Mouse (Mus musculus) splenic B cell, adult 2 months (primary cell): ENCODE results near the gene Zfp365.

Experiments used
- DNase-seq: peaks from one replicate; pipeline ENCODE4 v3.0.0-alpha.2; 2011; ENCODE audit warnings: low read depth, low spot score
- H3K27me3 ChIP-seq: 2 replicates; pipeline ENCODE4 v1.6.1; 2012; ENCODE audit warnings: mild to moderate bottlenecking, low read length, moderate library complexity, mixed read lengths; ENCODE audit not compliant: control insufficient read depth, poor library complexity, insufficient read depth, severe bottlenecking
- H3K36me3 ChIP-seq: 2 replicates; pipeline ENCODE4 v1.6.1; 2012; ENCODE audit warnings: mild to moderate bottlenecking, low read length, moderate library complexity, mixed read lengths; ENCODE audit not compliant: control insufficient read depth, poor library complexity, insufficient read depth, severe bottlenecking

Zfp365 gene

GRCm38 (mm10) chr10:67912337-67912776 is at the start of gene Zfp365:
Gene Zfp365 (minus strand): TSS chr10:67912662.
- Histone ChIP-seq H3K36me3 (no peaks in the 10 kb centered on the region), H3K27me3 (no peaks in the 10 kb centered on the region)
- peak; percentile 34 for DNase-seq

- H3K36me3 ChIP-seq, result no peaks in the 10 kb centered on the region
- no peak for DNase-seq
- H3K27me3 ChIP-seq, result no peaks in the 10 kb centered on the region
These were observed 47.5 kb upstream of the Zfp365 start for GRCm38 (mm10) chr10:67959982-67960381.

GRCm38 (mm10) chr10:67955982-67956381 is 43.5 kb upstream of the Zfp365 start:
- no peak for DNase-seq

GRCm38 (mm10) chr10:67951690-67952089 is 39.2 kb upstream of the Zfp365 start:
- Histone ChIP-seq H3K27me3 (no peaks in the 10 kb centered on the region), H3K36me3 (no peaks in the 10 kb centered on the region)
- no peak for DNase-seq

More at GRCm38 (mm10) chr10:67955982-67956381, 43.5 kb upstream of the Zfp365 start:
- H3K27me3 ChIP-seq, result no peaks in the 10 kb centered on the region
- no peaks in the 10 kb centered on the region for H3K36me3 ChIP-seq

GRCm38 (mm10) chr10:67950059-67950748 is 37.7 kb upstream of the Zfp365 start:
- no peaks in the 10 kb centered on the region for H3K36me3 ChIP-seq
- peak; percentile 13 for DNase-seq
- H3K27me3 ChIP-seq, result no peaks in the 10 kb centered on the region

GRCm38 (mm10) chr10:67943513-67943912 is 31.1 kb upstream of the Zfp365 start:
- Histone ChIP-seq H3K36me3 (no peaks in the 10 kb centered on the region), H3K27me3 (no peaks in the 10 kb centered on the region)
- peak; percentile 6 for DNase-seq

- DNase-seq, result no peak
- no peaks in the 10 kb centered on the region for H3K27me3 ChIP-seq
- no peaks in the 10 kb centered on the region for H3K36me3 ChIP-seq
These were observed 27.1 kb upstream of the Zfp365 start for GRCm38 (mm10) chr10:67939546-67939945.

- no peaks in the 10 kb centered on the region for H3K36me3 ChIP-seq
- H3K27me3 ChIP-seq, result no peaks in the 10 kb centered on the region
These were observed 25.3 kb upstream of the Zfp365 start for GRCm38 (mm10) chr10:67937775-67938174.

GRCm38 (mm10) chr10:67936944-67937343 is 24.5 kb upstream of the Zfp365 start:
- Histone ChIP-seq H3K36me3 (no peaks in the 10 kb centered on the region), H3K27me3 (no peaks in the 10 kb centered on the region)
- no peak for DNase-seq

More at GRCm38 (mm10) chr10:67937775-67938174, 25.3 kb upstream of the Zfp365 start:
- DNase-seq, result no peak

- DNase-seq, result no peak
- H3K36me3 ChIP-seq, result no peaks in the 10 kb centered on the region
- H3K27me3 ChIP-seq, result no peaks in the 10 kb centered on the region
These were observed 20.3 kb upstream of the Zfp365 start for GRCm38 (mm10) chr10:67932780-67933179.

- Histone ChIP-seq H3K27me3 (no peaks in the 10 kb centered on the region), H3K36me3 (no peaks in the 10 kb centered on the region)
- no peak for DNase-seq
These were observed 18.9 kb upstream of the Zfp365 start for GRCm38 (mm10) chr10:67931328-67931727.

- DNase-seq, result no peak
- H3K27me3 ChIP-seq, result no peaks in the 10 kb centered on the region
- no peaks in the 10 kb centered on the region for H3K36me3 ChIP-seq
These were observed 16.1 kb upstream of the Zfp365 start for GRCm38 (mm10) chr10:67928584-67928983.

GRCm38 (mm10) chr10:67927718-67928455 is 15.4 kb upstream of the Zfp365 start:
- H3K36me3 ChIP-seq, result no peaks in the 10 kb centered on the region
- DNase-seq, result no peak
- H3K27me3 ChIP-seq, result no peaks in the 10 kb centered on the region

- DNase-seq, result peak; percentile 39
- Histone ChIP-seq H3K27me3 (no peaks in the 10 kb centered on the region), H3K36me3 (no peaks in the 10 kb centered on the region)
These were observed 11.6 kb upstream of the Zfp365 start for GRCm38 (mm10) chr10:67924030-67924429.

- no peak for DNase-seq
- no peaks in the 10 kb centered on the region for H3K36me3 ChIP-seq
- no peaks in the 10 kb centered on the region for H3K27me3 ChIP-seq
These were observed 9.3 kb upstream of the Zfp365 start for GRCm38 (mm10) chr10:67921777-67922176.
